Mouse (Mus musculus): ENCODE measurements at regions not wholly inside any gene's neighbourhood (a gene's known extent, or its start where the extent isn't known, plus 50 kb on each side); places are given as distances from the start of the nearest gene placed in this dataset.

- no peak for TF ChIP-seq GATA1 (IDR thresholded peaks at IDR 0.05; ENCODE audit: borderline replicate concordance, low read length)
- TF ChIP-seq FLI1 (IDR thresholded peaks at IDR 0.05; ENCODE audit: low read length) = no peak
Measured at GRCm38 (mm10) chr2:11367319-11367718, 186.6 kb downstream of the Pfkfb3 start.

Measured in megakaryocyte, embryonic 14.5 days (primary cell).